Mouse (Mus musculus) lung, postnatal 0 days (tissue): ENCODE measurements at regions not wholly inside any gene's neighbourhood (a gene's known extent, or its start where the extent isn't known, plus 50 kb on each side); places are given as distances from the start of the nearest gene placed in this dataset.

Experiments
- ATAC-seq: fragments of 200-750 bp; cut with Nextera tagmentation; 2 replicates; pipeline ENCODE4 v1.8.0; 2017; ENCODE audit warnings: moderate library complexity
- DNase-seq: peaks from one replicate; pipeline ENCODE4 v3.0.0-alpha.2; 2016; ENCODE audit warnings: low spot score
- H3K27ac ChIP-seq: fragments of 300-500 bp; sonication (generic); 2 replicates; pipeline ENCODE4 v1.5.1; 2014; ENCODE audit warnings: antibody characterized with exemption, mild to moderate bottlenecking, low read length, mixed read lengths
- H3K27me3 ChIP-seq: fragments of 300-500 bp; sonication (generic); replicated peaks from 2 replicates; pipeline ENCODE4 v1.6.1; 2014; ENCODE audit warnings: low read length, mixed read lengths; ENCODE audit not compliant: insufficient read depth
- H3K36me3 ChIP-seq: fragments of 300-500 bp; sonication (generic); 2 replicates; pipeline ENCODE4 v1.6.1; 2014; ENCODE audit warnings: low read length, mixed read lengths; ENCODE audit not compliant: insufficient read depth
- H3K4me1 ChIP-seq: fragments of 300-500 bp; sonication (generic); 2 replicates; pipeline ENCODE4 v1.6.1; 2014; ENCODE audit warnings: antibody characterized with exemption, low read depth, low read length, mixed read lengths; ENCODE audit not compliant: insufficient read depth
- H3K4me2 ChIP-seq: fragments of 300-500 bp; sonication (generic); replicated peaks from 2 replicates; pipeline ENCODE4 v1.6.1; 2014; ENCODE audit warnings: low read depth, mild to moderate bottlenecking, low read length, moderate library complexity, mixed read lengths
- H3K4me3 ChIP-seq: fragments of 300-500 bp; sonication (generic); 2 replicates; pipeline ENCODE4 v1.5.1; 2014; ENCODE audit warnings: low read depth, low read length
- H3K9ac ChIP-seq: fragments of 300-500 bp; sonication (generic); replicated peaks from 2 replicates; pipeline ENCODE4 v1.6.1; 2014; ENCODE audit warnings: low read depth, mild to moderate bottlenecking
- H3K9me3 ChIP-seq: fragments of 300-500 bp; sonication (generic); 2 replicates; pipeline ENCODE4 v1.6.1; 2016; ENCODE audit warnings: low read length, mixed read lengths
- CTCF ChIP-seq: IDR thresholded peaks from 2 replicates; pipeline ENCODE4 v1.5.1; 2016; ENCODE audit warnings: antibody characterized with exemption, mild to moderate bottlenecking
- EP300 ChIP-seq: IDR thresholded peaks from 2 replicates; pipeline ENCODE4 v1.6.1; 2016; ENCODE audit warnings: antibody characterized with exemption, mild to moderate bottlenecking, control low read depth
- WGBS: fragments of 180-500 bp; shearing (Covaris S2); extraction: QIAGEN DNeasy Blood & Tissue Kit; methylation state at CpG from one replicate; pipeline ENCODE4 v1.1.7; 2014; 5-methylcytosine and 5-hydroxymethylcytosine counted together

DNA sequence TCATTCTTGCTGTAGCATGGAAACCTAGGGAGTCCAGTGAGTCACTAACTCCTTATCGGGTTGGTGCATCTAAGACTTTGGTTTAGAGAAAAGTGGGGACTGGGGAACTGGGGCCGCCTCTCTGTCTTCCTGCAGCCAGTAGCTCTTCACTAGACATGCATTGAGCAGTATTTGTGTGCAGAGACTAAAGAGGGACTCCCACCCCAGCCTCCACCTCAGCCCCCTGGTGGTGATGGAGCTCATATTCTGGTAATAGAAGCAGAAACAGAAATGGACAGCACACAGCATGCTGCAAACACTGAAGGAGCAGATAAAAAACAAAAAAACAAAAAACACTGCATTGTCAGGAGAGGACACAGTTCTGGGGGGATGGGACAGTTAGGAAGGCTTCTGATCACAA lies 73.3 kb upstream of the Mgme1 start:
- 0 out of 2 replicates have a peak, but pooled peaks cover 4% of the 10 kb centered on the region for H3K4me1 ChIP-seq
- no peaks in the 10 kb centered on the region for H3K9me3 ChIP-seq
- H3K4me3 ChIP-seq = no peak overlapping the region
- no peak overlapping the region for H3K27ac ChIP-seq
- TF ChIP-seq EP300 = no peak
- peak; percentile 63 for TF ChIP-seq CTCF
- no peaks in the 10 kb centered on the region for H3K27me3 ChIP-seq
- 72% methylated on average over 2 of the region's 2 CpGs for WGBS
- H3K9ac ChIP-seq = no peak overlapping the region
- ATAC-seq = no peak
- no peak overlapping the region for H3K4me2 ChIP-seq
- H3K36me3 ChIP-seq = no peaks in the 10 kb centered on the region
- DNase-seq = peak; percentile 34

DNA sequence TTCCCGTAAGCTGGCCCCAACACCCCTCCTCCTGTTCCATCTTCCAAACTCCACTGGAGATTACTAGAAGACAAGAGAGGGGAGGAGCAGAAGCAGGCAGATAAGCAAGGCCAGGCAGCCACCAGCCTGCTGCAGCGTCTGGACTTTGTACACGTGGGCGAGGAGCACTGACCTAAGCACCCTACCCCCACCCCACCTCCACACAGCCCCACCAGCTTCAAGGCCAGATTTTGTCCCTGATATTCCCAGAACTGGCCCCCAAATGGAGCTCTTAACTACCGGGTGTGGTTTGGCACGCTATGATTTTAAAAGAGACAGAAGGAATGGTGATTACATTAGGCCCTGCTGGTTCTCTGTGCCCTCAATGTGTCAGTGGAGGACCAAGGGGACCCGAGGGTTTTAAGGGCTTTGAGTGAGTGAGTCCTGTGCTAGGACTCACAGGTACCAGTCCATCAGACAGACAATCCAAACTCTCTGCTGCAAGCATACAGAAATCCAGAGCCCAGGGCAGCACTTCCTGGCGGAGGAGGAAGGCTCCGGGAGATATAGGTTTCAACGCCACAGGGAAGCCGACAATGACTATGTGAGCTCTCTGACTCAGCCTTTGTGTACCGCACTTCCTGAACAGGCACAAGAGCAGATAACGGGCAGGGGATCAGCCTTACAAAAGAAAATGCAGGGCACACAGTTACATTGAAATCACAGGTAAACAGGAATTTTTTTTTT lies 72.0 kb upstream of the Mgme1 start:
- Histone ChIP-seq H3K4me3 (no peak overlapping the region), H3K27ac (no peak overlapping the region), H3K27me3 (no peaks in the 10 kb centered on the region), H3K4me1 (0 out of 2 replicates have a peak, but pooled peaks cover 4% of the 10 kb centered on the region), H3K4me2 (no peak overlapping the region), H3K9me3 (no peaks in the 10 kb centered on the region), H3K9ac (no peak overlapping the region), H3K36me3 (no peaks in the 10 kb centered on the region)
- ATAC-seq (peak; percentile 52), DNase-seq (no peak)
- no peak; the same call in 1 of the 2 replicates for TF ChIP-seq EP300
- no peak for TF ChIP-seq CTCF
- 38% methylated on average over 13 of the region's 13 CpGs for WGBS
